7 mouse cellular contexts compared by ENCODE assay signal in the genomic region with DNA sequence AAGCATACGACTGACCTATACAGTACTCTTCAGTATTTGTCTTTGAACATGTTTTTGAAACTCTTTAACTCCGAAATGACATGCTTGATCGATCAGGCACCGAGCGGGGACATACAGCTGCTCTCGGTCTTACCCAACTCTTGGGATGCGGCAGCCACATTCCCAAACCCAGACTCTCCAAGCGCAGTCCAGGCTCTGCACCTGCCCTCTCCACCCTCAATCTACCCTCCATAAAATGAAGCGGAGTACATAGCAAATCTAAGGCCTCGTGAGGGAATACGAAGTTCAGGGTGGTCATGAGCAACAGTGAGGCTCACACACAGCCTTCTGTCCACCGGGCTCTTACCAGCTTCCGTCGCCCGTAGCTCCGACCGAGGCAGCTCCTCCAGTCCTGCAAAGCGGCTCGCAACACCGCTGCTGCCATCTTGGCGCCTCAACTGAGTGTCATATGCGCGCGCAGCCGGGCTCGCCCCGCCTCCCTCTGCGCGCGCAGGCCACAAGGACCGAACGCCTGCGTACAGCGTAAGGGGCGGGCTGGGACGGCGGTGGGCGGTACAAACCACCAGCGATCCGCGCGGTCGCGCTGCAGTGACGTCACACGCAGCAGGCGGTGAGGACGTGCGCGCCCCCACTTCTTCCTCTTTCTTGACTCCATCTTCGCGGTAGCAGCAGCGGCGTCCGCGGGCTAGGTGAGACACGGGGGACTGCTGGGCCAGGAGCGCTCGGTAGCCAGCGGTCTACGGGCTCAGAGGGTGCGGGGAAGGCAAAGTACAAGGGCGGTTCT. TPM values are rescaled to one million over a fixed set of nuclear protein-coding genes. Genes with fewer than 3 reads are reported as not detected.
DNase-seq lines count a peak whose midpoint lies in the region; ATAC-seq lines count a peak whose summit lies in the region.

A gene (minus strand): TSS at position 473 of the 784 bp plus-strand sequence.
A gene (plus strand): TSS at position 532 of the 784 bp plus-strand sequence.

- peak within 1 kb of the TSS; percentile 86 for H3K4me3 ChIP-seq in embryonic facial prominence, embryonic 11.5 days (ENCODE audit: low read depth, low read length)
- H3K4me3 ChIP-seq in limb, embryonic 11.5 days (ENCODE audit: low read depth, low read length) = peak within 1 kb of the TSS; percentile 83
- peak within 1 kb of the TSS; percentile 81 for H3K4me3 ChIP-seq in midbrain, embryonic 14.5 days (replicated peaks; ENCODE audit: low read depth, low read length)

- no peaks in the 10 kb centered on the region for H3K9me3 ChIP-seq in embryonic facial prominence, embryonic 11.5 days (replicated peaks; ENCODE audit: control insufficient read depth, low read length)
- no peaks in the 10 kb centered on the region for H3K9me3 ChIP-seq in limb, embryonic 11.5 days (ENCODE audit: control insufficient read depth, low read length)
- no peaks in the 10 kb centered on the region for H3K9me3 ChIP-seq in midbrain, embryonic 14.5 days (ENCODE audit: control insufficient read depth, low read length)

- under 1% methylated on average over 61 of the region's 63 CpGs for WGBS in embryonic facial prominence, embryonic 11.5 days
- WGBS in limb, embryonic 11.5 days = under 1% methylated on average over 63 of the region's 63 CpGs
- WGBS in midbrain, embryonic 14.5 days = under 1% methylated on average over 63 of the region's 63 CpGs

- peak within 1 kb of the TSS; percentile 48; the same call in 1 of the 2 replicates for H3K27ac ChIP-seq in embryonic facial prominence, embryonic 11.5 days (replicated peaks; ENCODE audit: low read depth, low read length)
- peak within 1 kb of the TSS; percentile 45; the same call in 1 of the 2 replicates for H3K27ac ChIP-seq in limb, embryonic 11.5 days (replicated peaks; ENCODE audit: low read depth, low read length)
- peak within 1 kb of the TSS; percentile 84 for H3K27ac ChIP-seq in midbrain, embryonic 14.5 days (replicated peaks; ENCODE audit: low read depth, low read length)

- H3K9ac ChIP-seq in embryonic facial prominence, embryonic 11.5 days (replicated peaks; ENCODE audit: low read length) = peak within 1 kb of the TSS; percentile 87
- peak within 1 kb of the TSS; percentile 85 for H3K9ac ChIP-seq in limb, embryonic 11.5 days (ENCODE audit: low read length)
- H3K9ac ChIP-seq in midbrain, embryonic 14.5 days (replicated peaks; ENCODE audit: low read length) = peak within 1 kb of the TSS; percentile 79

- ATAC-seq in embryonic facial prominence, embryonic 11.5 days (replicated peaks; ENCODE audit: insufficient number of reproducible peaks, low FRiP score, low TSS enrichment, low read depth) = peak; percentile 77
- peak; percentile 83 for ATAC-seq in limb, embryonic 11.5 days (ENCODE audit: insufficient number of reproducible peaks, low FRiP score, low TSS enrichment, low read depth)
- ATAC-seq in midbrain, embryonic 14.5 days (ENCODE audit: low FRiP score, low TSS enrichment) = peak; percentile 91

- peak within 1 kb of the TSS; percentile 70 for H3K4me2 ChIP-seq in embryonic facial prominence, embryonic 11.5 days (ENCODE audit: low read depth, low read length)
- peak within 1 kb of the TSS; percentile 80 for H3K4me2 ChIP-seq in limb, embryonic 11.5 days (ENCODE audit: low read depth, severe bottlenecking)
- H3K4me2 ChIP-seq in midbrain, embryonic 14.5 days (ENCODE audit: low read length) = peak within 1 kb of the TSS; percentile 87

- no peaks in the 10 kb centered on the region for H3K27me3 ChIP-seq in embryonic facial prominence, embryonic 11.5 days (ENCODE audit: control insufficient read depth, insufficient read depth, low read length)
- no peaks in the 10 kb centered on the region for H3K27me3 ChIP-seq in limb, embryonic 11.5 days (ENCODE audit: control insufficient read depth, insufficient read depth, low read length)
- no peaks in the 10 kb centered on the region for H3K27me3 ChIP-seq in midbrain, embryonic 14.5 days (ENCODE audit: control insufficient read depth, insufficient read depth, low read length)

- H3K36me3 ChIP-seq in embryonic facial prominence, embryonic 11.5 days (replicated peaks; ENCODE audit: control insufficient read depth, insufficient read depth, low read depth, low read length) = peaks cover 5% of the 10 kb centered on the region
- H3K36me3 ChIP-seq in limb, embryonic 11.5 days (ENCODE audit: control insufficient read depth, insufficient read depth, low read length) = peaks cover 11% of the 10 kb centered on the region; the same call in 1 of the 2 replicates
- H3K36me3 ChIP-seq in midbrain, embryonic 14.5 days (ENCODE audit: control insufficient read depth, insufficient read depth, low read length) = peaks cover 40% of the 10 kb centered on the region

- H3K4me1 ChIP-seq in embryonic facial prominence, embryonic 11.5 days (ENCODE audit: control insufficient read depth, insufficient read depth, low read length) = peaks cover 4% of the 10 kb centered on the region
- H3K4me1 ChIP-seq in limb, embryonic 11.5 days (ENCODE audit: control insufficient read depth, insufficient read depth, low read length) = peaks cover 13% of the 10 kb centered on the region
- peaks cover 17% of the 10 kb centered on the region for H3K4me1 ChIP-seq in midbrain, embryonic 14.5 days (ENCODE audit: control insufficient read depth, insufficient read depth, low read length)

- DNase-seq in adrenal gland, postnatal 14 days = peak; percentile 99
- DNase-seq in embryonic facial prominence, embryonic 11.5 days (ENCODE audit: low spot score) = peak; percentile 98
- peak; percentile 100 for DNase-seq in heart, adult 11 months
- DNase-seq in kidney, adult 18-20 months = peak; percentile 99
- peak; percentile 99 for DNase-seq in limb, embryonic 11.5 days (ENCODE audit: low spot score)
- peak; percentile 100 for DNase-seq in midbrain, embryonic 14.5 days
- DNase-seq in spleen, adult 18-20 months = peak; percentile 98 to 99

RNA-seq across cellular contexts. Expression of the first gene that starts in this region (rescaled TPM):
- 59.7 and 68.2 TPM in 2 replicates for total RNA-seq in adrenal gland, postnatal 14 days (2021)
- polyA plus RNA-seq in embryonic facial prominence, embryonic 11.5 days (2014; fragmentation: Nextera tagmentation; extraction: Ambion mirVana) = 96.6 and 100 TPM in 2 replicates
- polyA plus RNA-seq in limb, embryonic 11.5 days (2014; fragmentation: Nextera tagmentation; extraction: Ambion mirVana) = 95.3 and 98.6 TPM in 2 replicates
- 72.9 and 73.0 TPM in 2 replicates for polyA plus RNA-seq in midbrain, embryonic 14.5 days (2014; fragmentation: Nextera tagmentation; extraction: Ambion mirVana)

RNA-seq across cellular contexts. Expression of the second gene that starts in this region (rescaled TPM):
- 956 and 1,133 TPM in 2 replicates for total RNA-seq in adrenal gland, postnatal 14 days (2021)
- polyA plus RNA-seq in embryonic facial prominence, embryonic 11.5 days (2014; fragmentation: Nextera tagmentation; extraction: Ambion mirVana) = 773 and 801 TPM in 2 replicates
- 894 and 914 TPM in 2 replicates for polyA plus RNA-seq in limb, embryonic 11.5 days (2014; fragmentation: Nextera tagmentation; extraction: Ambion mirVana)
- 602 and 698 TPM in 2 replicates for polyA plus RNA-seq in midbrain, embryonic 14.5 days (2014; fragmentation: Nextera tagmentation; extraction: Ambion mirVana)

Comparison
In these comparisons a context has a peak if more than half of its experiments do, and no peak if none do; other contexts are left out.
1. Peak in every context shown above with its lines: DNase-seq, ATAC-seq, H3K4me3 ChIP-seq and H3K27ac ChIP-seq.